Mouse (Mus musculus) frontal cortex, postnatal 25 days (tissue): ENCODE results near the gene Tmem81.

ENCODE experiments used
- DNase-seq, 2 experiments: peaks; one replicate each; pipeline ENCODE4 v3.0.0; 2022; ENCODE audit warnings: low spot score in 2 of 2

Gene Tmem81

GRCm38 (mm10) chr1:132519734-132520133, 13.7 kb downstream of the Tmem81 start:
- no peak for DNase-seq

DNA sequence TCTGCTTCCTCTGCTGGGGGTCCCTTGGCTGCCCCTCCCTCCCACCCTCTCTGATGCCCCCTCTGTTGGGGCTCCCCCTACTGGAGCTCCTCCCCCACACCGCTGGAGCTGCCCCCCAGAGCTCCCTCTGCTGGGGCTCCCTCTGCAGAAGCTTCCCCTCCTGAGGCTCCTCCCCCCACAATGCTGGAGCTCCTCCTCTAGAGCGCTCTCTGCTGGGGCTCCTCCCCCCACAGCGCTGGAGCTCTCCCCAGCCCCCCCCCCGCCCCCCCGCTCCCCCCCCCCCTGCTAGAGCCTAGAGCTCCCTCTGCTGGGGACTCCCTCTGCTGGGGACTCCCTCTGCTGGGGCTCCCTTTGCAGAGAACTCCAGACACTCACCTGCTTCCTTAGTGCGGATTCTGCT, 14.7 kb downstream of the Tmem81 start:
- DNase-seq = no peak

- no peak for DNase-seq
These were observed 17.0 kb downstream of the Tmem81 start for GRCm38 (mm10) chr1:132523048-132523447.

DNA sequence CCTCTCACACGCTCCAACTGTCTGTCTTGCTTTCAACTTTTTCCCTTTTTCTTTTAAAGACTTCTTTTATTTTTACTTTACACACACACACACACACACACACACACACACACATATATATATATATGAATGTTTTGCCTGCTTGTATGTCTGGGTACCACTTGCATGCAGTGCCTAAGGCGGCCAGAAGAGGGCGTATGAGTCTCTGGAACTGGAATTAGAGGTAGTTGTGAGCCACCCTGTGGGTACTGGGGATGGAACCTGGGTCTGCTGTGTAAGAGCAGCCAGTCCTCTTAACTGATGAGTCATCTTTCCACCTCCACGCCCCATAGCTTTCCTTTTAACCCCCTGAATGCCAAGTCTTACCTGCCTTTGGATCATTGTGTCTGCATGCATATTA, 17.9 kb downstream of the Tmem81 start:
- no peak for DNase-seq

DNA sequence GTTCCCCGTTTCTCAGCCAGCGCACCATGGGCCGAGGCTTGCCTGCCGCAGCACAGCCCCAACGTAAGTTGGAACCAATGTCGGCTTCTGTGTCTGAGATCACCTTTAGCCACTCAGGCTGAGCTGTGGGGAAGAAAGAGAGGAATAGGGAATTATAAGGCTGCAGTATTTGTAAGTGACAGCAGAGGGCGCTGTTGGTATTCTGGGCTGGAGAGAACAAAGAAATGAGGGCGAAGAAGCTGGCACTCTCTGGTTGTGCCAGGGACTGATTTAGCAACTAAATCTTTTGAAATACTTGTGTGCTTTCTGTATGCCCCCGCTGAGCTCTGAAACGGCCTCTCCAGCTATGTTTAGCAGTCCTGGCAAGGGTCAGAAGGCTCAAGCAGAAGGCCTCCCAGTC, 19.8 kb downstream of the Tmem81 start:
- peak; percentile 53 to 67 for DNase-seq

DNA sequence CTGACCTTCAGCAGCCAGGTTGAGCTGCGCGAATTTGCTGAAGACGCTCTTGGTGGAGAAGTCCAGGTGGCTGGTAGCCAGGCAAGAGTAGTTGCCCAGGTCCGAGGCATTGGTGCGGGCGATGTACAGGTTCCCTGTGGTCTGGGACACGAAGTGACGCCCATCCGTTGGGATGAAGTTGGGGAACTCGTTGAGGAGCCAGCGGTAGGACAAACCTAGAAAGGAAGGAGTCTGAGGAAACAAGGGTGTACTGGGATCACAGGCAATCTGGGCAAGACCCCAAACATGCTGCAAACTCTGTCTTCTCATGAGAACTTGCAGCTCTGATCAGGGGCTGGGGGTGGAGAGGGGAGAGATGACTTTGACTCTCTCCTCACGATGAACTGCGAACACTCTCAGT, 22.0 kb downstream of the Tmem81 start:
- no peak for DNase-seq

GRCm38 (mm10) chr1:132528647-132529334, 22.8 kb downstream of the Tmem81 start:
- DNase-seq = no peak

DNA sequence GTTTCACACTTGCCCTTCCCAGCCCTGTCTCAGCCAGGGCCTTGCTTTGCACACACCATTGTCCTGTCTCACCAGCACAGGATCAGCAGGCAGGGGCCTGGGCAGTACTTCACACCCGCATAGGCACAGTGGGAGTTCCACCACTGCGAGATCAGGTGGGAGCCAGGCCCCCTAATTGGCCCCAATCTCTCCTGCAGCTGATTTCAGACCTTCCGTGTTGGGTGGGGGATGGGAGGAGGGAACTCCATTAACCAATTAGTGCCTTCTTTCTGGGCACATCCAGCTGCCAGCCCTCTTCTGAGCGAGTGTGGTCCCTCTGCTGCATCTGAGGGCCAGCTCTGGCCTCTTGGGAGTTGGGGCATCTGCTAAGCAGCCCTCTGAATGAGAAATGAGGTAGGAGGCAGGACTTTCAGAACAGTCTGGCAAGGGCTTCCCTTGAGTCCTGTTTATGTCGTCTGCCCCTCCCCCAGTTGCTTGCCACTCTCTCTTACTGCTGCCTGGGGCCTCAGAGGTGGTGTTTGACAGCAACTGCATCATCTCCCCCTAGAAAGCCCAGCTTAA, 24.7 kb downstream of the Tmem81 start:
- no peak for DNase-seq

- DNase-seq = no peak
These were observed 26.5 kb downstream of the Tmem81 start for GRCm38 (mm10) chr1:132532521-132532920.

GRCm38 (mm10) chr1:132533840-132534239, 27.8 kb downstream of the Tmem81 start:
- no peak for DNase-seq

DNA sequence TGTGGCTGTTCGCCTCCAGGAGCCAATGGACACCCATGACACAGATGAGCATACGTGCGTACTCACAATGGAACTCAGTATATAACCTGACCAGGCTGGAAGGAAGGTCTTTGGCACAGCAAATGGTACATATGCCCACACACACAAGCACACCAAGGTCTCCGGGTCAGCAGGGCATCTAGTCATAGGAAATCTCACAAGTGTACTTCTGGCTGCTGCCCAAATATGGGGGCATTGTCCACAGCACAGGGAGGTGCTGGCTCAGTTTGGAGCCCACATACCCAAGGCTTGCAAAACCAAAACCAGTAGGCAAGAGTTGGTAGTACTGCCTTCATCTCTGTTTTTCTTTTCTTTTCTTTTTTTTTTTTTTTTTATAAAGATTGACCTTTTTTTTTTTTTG, 29.5 kb downstream of the Tmem81 start:
- no peak for DNase-seq

GRCm38 (mm10) chr1:132536416-132536815, 30.4 kb downstream of the Tmem81 start:
- DNase-seq = no peak

GRCm38 (mm10) chr1:132537736-132538135, 31.7 kb downstream of the Tmem81 start:
- no peak for DNase-seq

GRCm38 (mm10) chr1:132540701-132541100, 34.7 kb downstream of the Tmem81 start:
- no peak for DNase-seq

- no peak for DNase-seq
These were observed 35.3 kb downstream of the Tmem81 start for GRCm38 (mm10) chr1:132541171-132541823.

DNA sequence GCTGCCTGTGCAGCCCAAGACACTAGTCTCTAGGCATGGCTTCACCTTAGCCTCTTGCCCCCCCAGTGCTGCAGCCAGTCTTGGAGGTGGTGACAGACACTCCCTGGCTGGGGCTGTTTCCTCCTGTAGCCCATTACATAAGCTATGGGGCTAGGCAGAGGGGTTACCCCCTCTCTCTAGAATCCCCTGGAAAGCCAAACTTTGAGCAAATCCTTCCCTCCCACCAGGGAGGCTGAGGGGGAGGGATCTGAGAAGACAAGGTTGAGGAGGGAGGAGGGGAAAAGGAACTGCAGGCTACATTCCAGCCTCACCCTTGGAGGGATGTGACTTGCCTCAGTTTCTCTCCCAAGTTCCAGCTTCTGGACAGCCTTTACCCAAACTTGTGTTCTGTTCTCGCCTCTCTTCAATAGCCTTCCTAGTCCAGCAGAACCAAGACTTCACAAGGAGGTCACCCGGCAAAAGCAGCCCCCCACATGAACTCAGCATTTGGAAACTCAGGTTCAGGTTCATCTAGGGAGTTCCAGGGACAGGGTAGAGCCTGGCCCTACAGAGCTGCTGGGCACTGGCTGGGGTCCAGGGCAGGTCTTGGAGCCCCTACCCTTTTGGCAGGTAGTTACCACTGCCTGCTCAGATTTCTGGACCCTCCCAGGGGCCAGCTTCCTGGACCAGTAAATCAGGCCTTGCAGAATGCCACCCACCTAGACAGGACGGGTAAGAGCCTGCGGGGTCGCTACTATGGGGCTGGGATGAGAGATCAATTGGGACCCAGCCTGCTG, 36.0 kb downstream of the Tmem81 start:
- DNase-seq = no peak

- peak in 1 of 2 experiments; percentile 57 for DNase-seq
These were observed 36.8 kb downstream of the Tmem81 start, which contains the start of gene Cntn2 for GRCm38 (mm10) chr1:132542762-132543306. Cntn2 (minus strand) TSS chr1:132543256.

GRCm38 (mm10) chr1:132543789-132544188, 37.8 kb downstream of the Tmem81 start:
- no peak for DNase-seq

DNA sequence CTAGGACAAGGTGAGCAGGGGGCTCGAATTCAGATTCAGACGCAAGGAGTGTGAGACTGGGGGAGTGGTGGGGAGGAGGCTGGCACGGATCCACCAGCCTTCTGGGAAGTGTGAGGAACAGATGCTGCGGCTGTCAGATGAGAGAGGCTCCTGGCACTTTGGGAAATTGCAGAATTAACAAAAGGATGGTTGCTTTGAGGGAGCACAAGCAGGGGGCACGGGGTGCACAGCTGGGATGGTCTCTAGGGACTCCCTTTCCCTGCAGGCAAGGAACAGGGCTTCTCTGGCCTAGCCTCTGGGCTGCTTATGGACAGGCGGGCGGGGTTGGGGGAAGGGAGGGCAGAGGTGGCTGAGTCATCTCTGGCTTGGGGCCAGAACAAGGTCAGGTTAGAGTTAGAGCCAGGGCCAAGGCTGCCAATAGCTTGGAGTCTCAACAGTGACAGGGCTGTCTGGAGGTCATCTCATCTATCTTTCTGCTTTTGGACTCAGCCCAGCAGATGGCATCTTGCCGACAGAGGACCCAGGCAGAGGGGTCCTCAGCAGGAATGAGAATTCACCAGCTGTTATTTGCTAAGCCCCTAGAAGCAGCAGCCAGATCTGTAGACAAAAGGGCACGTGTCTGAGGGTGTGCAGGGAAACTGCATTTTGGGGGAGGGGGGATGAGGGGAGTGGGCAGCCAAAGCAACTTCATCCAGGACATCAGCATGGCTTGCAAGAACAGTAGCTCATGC, 52.0 kb downstream of the Tmem81 start:
- no peak for DNase-seq
